Mouse (Mus musculus) MEL (cell line): ENCODE results near the gene Iqub. TPM values are rescaled to one million over a fixed set of nuclear protein-coding genes. Genes with fewer than 3 reads are reported as not detected.

Source experiments
- DNase-seq: peaks from one replicate; pipeline ENCODE4 v3.0.0; 2011; ENCODE audit warnings: low read depth, low spot score
- H3K27ac ChIP-seq: 2 replicates; pipeline ENCODE4 v1.5.1; 2012; ENCODE audit warnings: low read depth, mild to moderate bottlenecking, control low read depth, low read length, moderate library complexity; ENCODE audit not compliant: control insufficient read depth
- H3K27me3 ChIP-seq, 2 experiments: fragments of 150-350 bp in 1 of 2; sonication (generic) in 1 of 2; 2 replicates each; pipeline ENCODE4 v1.6.1; 2012; ENCODE audit warnings: low read length in 2 of 2, mild to moderate bottlenecking in 2 of 2, improper control_type of control experiment in 1 of 2, moderate library complexity in 1 of 2; ENCODE audit not compliant: insufficient read depth in 2 of 2, control insufficient read depth in 1 of 2
- H3K36me3 ChIP-seq, 2 experiments: 2 replicates each; pipeline ENCODE4 v1.6.1; 2012 to 2014; ENCODE audit warnings: low read length in 2 of 2, improper control_type of control experiment in 1 of 2, inconsistent platforms in 1 of 2, mild to moderate bottlenecking in 1 of 2; ENCODE audit not compliant: insufficient read depth in 2 of 2, control insufficient read depth in 1 of 2
- H3K4me1 ChIP-seq, 2 experiments: fragments of 150-350 bp in 1 of 2; sonication (generic) in 1 of 2; 2 replicates each; pipeline ENCODE4 v1.6.1; 2012; ENCODE audit warnings: low read length in 2 of 2, improper control_type of control experiment in 1 of 2, mild to moderate bottlenecking in 1 of 2; ENCODE audit not compliant: insufficient read depth in 2 of 2, control insufficient read depth in 1 of 2
- H3K4me3 ChIP-seq, 2 experiments: fragments of 150-350 bp in 1 of 2; sonication (generic) in 1 of 2; 2 replicates each; pipeline ENCODE4 v1.5.1; 2012; ENCODE audit warnings: low read depth in 2 of 2, low read length in 2 of 2, mild to moderate bottlenecking in 2 of 2, moderate library complexity in 2 of 2, control low read depth in 1 of 2, improper control_type of control experiment in 1 of 2; ENCODE audit not compliant: control insufficient read depth in 1 of 2, insufficient read depth in 1 of 2
- H3K79me2 ChIP-seq: 2 replicates; pipeline ENCODE4 v1.6.1; 2012; ENCODE audit warnings: mild to moderate bottlenecking, low read length, moderate library complexity; ENCODE audit not compliant: control insufficient read depth, poor library complexity, insufficient read depth
- H3K9ac ChIP-seq: 2 replicates; pipeline ENCODE4 v1.6.1; 2012; ENCODE audit warnings: low read depth, mild to moderate bottlenecking, control low read depth, low read length, moderate library complexity; ENCODE audit not compliant: control insufficient read depth, poor library complexity, severe bottlenecking
- H3K9me3 ChIP-seq: fragments of 150-350 bp; sonication (generic); replicated peaks from 2 replicates; pipeline ENCODE4 v1.6.1; 2012; ENCODE audit warnings: mild to moderate bottlenecking, low read length, improper control_type of control experiment, moderate library complexity; ENCODE audit not compliant: insufficient read depth
- BHLHE40 ChIP-seq: IDR thresholded peaks from 2 replicates; pipeline ENCODE4 v1.6.1; 2012; ENCODE audit warnings: low read depth, mild to moderate bottlenecking, inconsistent platforms, low read length, improper control_type of control experiment, borderline replicate concordance
- CHD1 ChIP-seq: IDR thresholded peaks from 2 replicates; pipeline ENCODE4 v1.6.1; 2012; ENCODE audit warnings: low read depth, mild to moderate bottlenecking, inconsistent platforms, low read length, improper control_type of control experiment
- CHD2 ChIP-seq: IDR thresholded peaks from 2 replicates; pipeline ENCODE4 v1.6.1; 2011; ENCODE audit warnings: low read length, improper control_type of control experiment
- E2F4 ChIP-seq: IDR thresholded peaks from 2 replicates; pipeline ENCODE4 v1.6.1; 2011; ENCODE audit warnings: low read depth, low read length, improper control_type of control experiment, borderline replicate concordance
- ELF1 ChIP-seq: IDR thresholded peaks from 2 replicates; pipeline ENCODE4 v1.6.1; 2014; ENCODE audit warnings: low read depth, mild to moderate bottlenecking, inconsistent platforms, low read length, improper control_type of control experiment, moderate library complexity
- EP300 ChIP-seq, 2 experiments: IDR thresholded peaks; 2 replicates each; pipeline ENCODE4 v1.6.1; 2011; ENCODE audit warnings: improper control_type of control experiment in 2 of 2, low read length in 2 of 2, low read depth in 1 of 2, mild to moderate bottlenecking in 1 of 2
- ETS1 ChIP-seq: IDR thresholded peaks from 2 replicates; pipeline ENCODE4 v1.6.1; 2012; ENCODE audit warnings: low read depth, mild to moderate bottlenecking, inconsistent platforms, low read length, improper control_type of control experiment, moderate library complexity
- HCFC1 ChIP-seq: IDR thresholded peaks from 2 replicates; pipeline ENCODE4 v1.6.1; 2012; ENCODE audit warnings: low read depth, mild to moderate bottlenecking, inconsistent platforms, low read length, improper control_type of control experiment, moderate library complexity
- MAX ChIP-seq: IDR thresholded peaks from 2 replicates; pipeline ENCODE4 v1.6.1; 2011; ENCODE audit warnings: low read length, improper control_type of control experiment
- MAZ ChIP-seq: IDR thresholded peaks from 2 replicates; pipeline ENCODE4 v1.6.1; 2012; ENCODE audit warnings: low read depth, mild to moderate bottlenecking, inconsistent platforms, low read length, improper control_type of control experiment
- MEF2A ChIP-seq: IDR thresholded peaks from 2 replicates; pipeline ENCODE4 v1.6.1; 2014; ENCODE audit warnings: low read depth, mild to moderate bottlenecking, inconsistent platforms, low read length, improper control_type of control experiment; ENCODE audit not compliant: poor library complexity, insufficient replicate concordance, severe bottlenecking; ENCODE audit errors: extremely low read depth
- MXI1 ChIP-seq: IDR thresholded peaks from 2 replicates; pipeline ENCODE4 v1.6.1; 2011; ENCODE audit warnings: mild to moderate bottlenecking, low read depth, low read length, improper control_type of control experiment
- NELFE ChIP-seq: IDR thresholded peaks from 2 replicates; pipeline ENCODE4 v1.6.1; 2011; ENCODE audit warnings: low read depth, low read length, improper control_type of control experiment
- POLR2A ChIP-seq, 2 experiments: IDR thresholded peaks; 2 replicates each; pipeline ENCODE4 v1.6.1; 2011 to 2012; ENCODE audit warnings: low read length in 2 of 2, mild to moderate bottlenecking in 2 of 2, control low read depth in 1 of 2, improper control_type of control experiment in 1 of 2, low read depth in 1 of 2, moderate library complexity in 1 of 2; ENCODE audit not compliant: control insufficient read depth in 1 of 2, insufficient read depth in 1 of 2, poor library complexity in 1 of 2
- POLR2AphosphoS2 ChIP-seq: IDR thresholded peaks from 2 replicates; pipeline ENCODE4 v1.6.1; 2011; ENCODE audit warnings: low read length, improper control_type of control experiment
- POLR2AphosphoS5 ChIP-seq: IDR thresholded peaks from 2 replicates; pipeline ENCODE4 v1.6.1; 2012; ENCODE audit warnings: low read depth, borderline replicate concordance, mild to moderate bottlenecking, inconsistent platforms, low read length, moderate library complexity, mixed read lengths
- SIN3A ChIP-seq: IDR thresholded peaks from 2 replicates; pipeline ENCODE4 v1.6.1; 2012; ENCODE audit warnings: low read length, improper control_type of control experiment, inconsistent platforms
- TAL1 ChIP-seq: IDR thresholded peaks from 2 replicates; pipeline ENCODE4 v1.6.1; 2012; ENCODE audit warnings: mild to moderate bottlenecking, inconsistent platforms, low read length, moderate library complexity, mixed read lengths
- TBP ChIP-seq: IDR thresholded peaks from 2 replicates; pipeline ENCODE4 v1.8.0; 2011; ENCODE audit warnings: low read depth, low read length, improper control_type of control experiment
- UBTF ChIP-seq: IDR thresholded peaks from 2 replicates; pipeline ENCODE4 v1.6.1; 2012; ENCODE audit warnings: low read depth, mild to moderate bottlenecking, inconsistent platforms, low read length, improper control_type of control experiment, moderate library complexity, borderline replicate concordance; ENCODE audit not compliant: insufficient read depth
- USF2 ChIP-seq, 2 experiments: IDR thresholded peaks; 2 replicates each; pipeline ENCODE4 v1.6.1; 2011 to 2012; ENCODE audit warnings: improper control_type of control experiment in 2 of 2, low read length in 2 of 2, borderline replicate concordance in 1 of 2, inconsistent platforms in 1 of 2, low read depth in 1 of 2, mild to moderate bottlenecking in 1 of 2; ENCODE audit not compliant: insufficient read depth in 1 of 2
- ZC3H11A ChIP-seq: IDR thresholded peaks from 2 replicates; pipeline ENCODE4 v1.6.1; 2012; ENCODE audit warnings: low read depth, mild to moderate bottlenecking, inconsistent platforms, low read length, improper control_type of control experiment
- ZMIZ1 ChIP-seq: IDR thresholded peaks from 2 replicates; pipeline ENCODE4 v1.6.1; 2012; ENCODE audit warnings: low read depth, mild to moderate bottlenecking, inconsistent platforms, low read length, improper control_type of control experiment, moderate library complexity
- ZNF384 ChIP-seq: IDR thresholded peaks from 2 replicates; pipeline ENCODE4 v1.6.1; 2012; ENCODE audit warnings: low read depth, mild to moderate bottlenecking, inconsistent platforms, low read length, improper control_type of control experiment
- polyA plus RNA-seq, 2 experiments: library from polyadenylated mRNA; stranded (reverse) in 1 of 2; unstranded in 1 of 2; fragments of >175 nt in 1 of 2; fragments of >200 nt in 1 of 2; gene quantifications; 2 replicates each; pipeline versions ENCODE4 v1.2.1 to v1.2.4; 2012; ENCODE audit warnings: low replicate concordance in 2 of 2, low read depth in 1 of 2; ENCODE audit not compliant: insufficient read length in 2 of 2, insufficient read depth in 1 of 2, missing spikeins in 1 of 2
- total RNA-seq: library from RNA; depleted of rRNA; stranded (reverse); fragments of 300-350 nt; gene quantifications from 2 replicates; pipeline ENCODE4 v1.2.3, GENCODE M21; 2012

Gene Iqub
- total and polyA plus RNA-seq, 3 experiments = not detected

- no peak for TF ChIP-seq USF2 (IDR thresholded peaks at IDR 0.05; ENCODE audit: borderline replicate concordance in 1 of 2, insufficient read depth in 1 of 2, low read depth in 1 of 2, low read length in 2 of 2)
- TF ChIP-seq CHD1 = no peak
- no peak for TF ChIP-seq POLR2AphosphoS5
- TF ChIP-seq MEF2A = no peak
- no peak for TF ChIP-seq SIN3A
- no peak for TF ChIP-seq MXI1
- TF ChIP-seq TAL1 = no peak
- no peak for TF ChIP-seq ELF1
- TF ChIP-seq ZMIZ1 = no peak
- no peak for TF ChIP-seq NELFE
- no peak for TF ChIP-seq UBTF
- TF ChIP-seq ETS1 = no peak
- TF ChIP-seq POLR2A (IDR thresholded peaks at IDR 0.05; ENCODE audit: control insufficient read depth in 1 of 2, insufficient read depth in 1 of 2, low read depth in 1 of 2, low read length in 2 of 2, poor library complexity in 1 of 2) = no peak
- no peak for TF ChIP-seq POLR2AphosphoS2
- no peaks in the 10 kb centered on the region for H3K9me3 ChIP-seq
- H3K4me3 ChIP-seq = no peak overlapping the region
- H3K27ac ChIP-seq = no peak overlapping the region
- no peaks in the 10 kb centered on the region for H3K36me3 ChIP-seq
- DNase-seq = no peak
- H3K79me2 ChIP-seq = no peaks in the 10 kb centered on the region
- H3K27me3 ChIP-seq = no peaks in the 10 kb centered on the region
- H3K9ac ChIP-seq = no peak overlapping the region
- no peaks in the 10 kb centered on the region for H3K4me1 ChIP-seq
These were observed 106.1 kb downstream of the Iqub start for GRCm38 (mm10) chr6:24408573-24409427.

GRCm38 (mm10) chr6:24407743-24408142 lies 107.1 kb downstream of the Iqub start:
- Histone ChIP-seq H3K36me3 (no peaks in the 10 kb centered on the region), H3K79me2 (no peaks in the 10 kb centered on the region), H3K9ac (no peak overlapping the region), H3K27me3 (no peaks in the 10 kb centered on the region), H3K4me1 (no peaks in the 10 kb centered on the region), H3K9me3 (no peaks in the 10 kb centered on the region), H3K4me3 (no peak overlapping the region), H3K27ac (no peak overlapping the region)
- TF ChIP-seq ELF1 (no peak), TBP (no peak), NELFE (no peak), HCFC1 (no peak), MXI1 (no peak), USF2 (IDR thresholded peaks at IDR 0.05; ENCODE audit: borderline replicate concordance in 1 of 2, insufficient read depth in 1 of 2, low read depth in 1 of 2, low read length in 2 of 2) (no peak), CHD2 (no peak), ZC3H11A (no peak), MEF2A (no peak), BHLHE40 (no peak), POLR2AphosphoS2 (no peak), UBTF (no peak), EP300 (IDR thresholded peaks at IDR 0.05; ENCODE audit: low read depth in 1 of 2, low read length in 2 of 2) (no peak), MAX (no peak), ZNF384 (no peak), MAZ (no peak), E2F4 (no peak)
- DNase-seq = no peak
